Mouse (Mus musculus) cerebellum, adult 2 months (tissue): ENCODE results near the gene Asna1. TPM values are rescaled to one million over a fixed set of nuclear protein-coding genes. Genes with fewer than 3 reads are reported as not detected.

ENCODE experiments used
- DNase-seq, 2 experiments: peaks; one replicate each; pipeline ENCODE4 v3.0.0; 2021
- H3K27ac ChIP-seq: fragments of 200-500 bp; 2 replicates; pipeline ENCODE4 v1.5.1; 2012; ENCODE audit warnings: low read length, control low read depth, inconsistent platforms; ENCODE audit not compliant: insufficient read depth
- H3K27me3 ChIP-seq: fragments of 200-500 bp; 2 replicates; pipeline ENCODE4 v1.6.1; 2012; ENCODE audit warnings: inconsistent platforms, mild to moderate bottlenecking, low read length, moderate library complexity; ENCODE audit not compliant: control insufficient read depth, insufficient read depth
- H3K4me1 ChIP-seq: fragments of 200-500 bp; 2 replicates; pipeline ENCODE4 v1.6.1; 2011; ENCODE audit warnings: low read length; ENCODE audit not compliant: control insufficient read depth, insufficient read depth
- H3K4me3 ChIP-seq: fragments of 200-500 bp; replicated peaks from 2 replicates; pipeline ENCODE3; 2011; ENCODE audit warnings: mild to moderate bottlenecking, low read depth, low read length, control low read depth; ENCODE audit not compliant: insufficient read depth
- CTCF ChIP-seq: fragments of 200-500 bp; IDR thresholded peaks from 2 replicates; pipeline ENCODE4 v1.5.1; 2011; ENCODE audit warnings: low read depth, mild to moderate bottlenecking, control low read depth, low read length, moderate library complexity, borderline replicate concordance; ENCODE audit not compliant: insufficient read depth
- POLR2A ChIP-seq: fragments of 200-500 bp; IDR thresholded peaks from 2 replicates; pipeline ENCODE4 v1.6.1; 2011; ENCODE audit warnings: low read length, control low read depth, borderline replicate concordance; ENCODE audit not compliant: insufficient read depth
- WGBS: fragments of 180-500 bp; shearing (Covaris S2); methylation state at CpG from one replicate; pipeline ENCODE4 v1.1.7; 2018; 5-methylcytosine and 5-hydroxymethylcytosine counted together
- polyA plus RNA-seq: library from polyadenylated mRNA; depleted of rRNA; stranded (reverse); fragments of >200 nt; gene quantifications from 2 replicates; pipeline ENCODE4 v1.2.3, GENCODE M21; 2012; rRNA removed

The Asna1 gene
- polyA plus RNA-seq, 1 experiment = 296 TPM

- H3K4me3 ChIP-seq = no peak overlapping the region
- WGBS = 42% methylated on average over 2 of the region's 2 CpGs
- H3K27ac ChIP-seq = no peak overlapping the region; the same call in 1 of the 2 replicates
- no peak for TF ChIP-seq POLR2A
- no peak for TF ChIP-seq CTCF
- H3K27me3 ChIP-seq = no peaks in the 10 kb centered on the region
- H3K4me1 ChIP-seq = peaks cover 5% of the 10 kb centered on the region; the same call in 1 of the 2 replicates
- no peak for DNase-seq
Measured at GRCm38 (mm10) chr8:84968650-84969049, 56.4 kb downstream of the Asna1 start.

Other genes starting within 250 kb of the Asna1 start
- 98.5 and 105 TPM in 2 replicates for gene Nfix, start 224.9 kb downstream of the Asna1 start, polyA plus RNA-seq
- gene Dand5, start 202.5 kb downstream of the Asna1 start, polyA plus RNA-seq = 16.1 and 16.2 TPM in 2 replicates
- gene Gadd45gip1, start 193.8 kb downstream of the Asna1 start, polyA plus RNA-seq = 45.3 and 45.5 TPM in 2 replicates
- gene Rad23a, start 184.6 kb downstream of the Asna1 start, polyA plus RNA-seq = 117 and 120 TPM in 2 replicates
- gene Calr, start 178.3 kb downstream of the Asna1 start, polyA plus RNA-seq = 343 and 394 TPM in 2 replicates
- 69.9 and 72.0 TPM in 2 replicates for gene Farsa, start 168.3 kb downstream of the Asna1 start, polyA plus RNA-seq
- gene Syce2, start 153.2 kb downstream of the Asna1 start, polyA plus RNA-seq = 6.0 and 7.5 TPM in 2 replicates
- gene Gcdh, start 131.4 kb downstream of the Asna1 start, polyA plus RNA-seq = 88.2 and 95.2 TPM in 2 replicates
- gene Klf1, start 123.4 kb downstream of the Asna1 start, polyA plus RNA-seq = 0.31 and 0.41 TPM in 2 replicates
- 9.1 and 10.5 TPM in 2 replicates for gene Dnase2a, start 116.7 kb downstream of the Asna1 start, polyA plus RNA-seq
- gene Mast1, start 87.9 kb downstream of the Asna1 start, polyA plus RNA-seq = 115 and 129 TPM in 2 replicates
- gene Rtbdn, start 78.3 kb downstream of the Asna1 start, polyA plus RNA-seq = 6.8 and 7.9 TPM in 2 replicates
- gene Gm49661, start 55.8 kb downstream of the Asna1 start, polyA plus RNA-seq = not detected in 2 replicates
- gene Prdx2, start 55.7 kb downstream of the Asna1 start, polyA plus RNA-seq = 345 and 351 TPM in 2 replicates
- gene Rnaseh2a, start 55.5 kb downstream of the Asna1 start, polyA plus RNA-seq = 58.7 and 61.5 TPM in 2 replicates
- 12.8 and 13.5 TPM in 2 replicates for gene Junb, start 46.6 kb downstream of the Asna1 start, polyA plus RNA-seq
- 14.1 and 14.2 TPM in 2 replicates for gene Hook2, start 34.7 kb downstream of the Asna1 start, polyA plus RNA-seq
- 0.06 and 0.07 TPM in 2 replicates for gene Best2, start 10.8 kb downstream of the Asna1 start, polyA plus RNA-seq
- gene Trir, start 1.5 kb upstream of the Asna1 start, polyA plus RNA-seq = 138 and 150 TPM in 2 replicates
- gene Tnpo2, start 11.6 kb upstream of the Asna1 start, polyA plus RNA-seq = 92.0 and 97.9 TPM in 2 replicates
- 27.7 and 29.3 TPM in 2 replicates for gene Fbxw9, start 34.8 kb upstream of the Asna1 start, polyA plus RNA-seq
- 1.3 TPM in 1 of 2 replicates, not detected in the other for gene Gm5741, start 42.7 kb upstream of the Asna1 start, polyA plus RNA-seq
- gene Dhps, start 46.5 kb upstream of the Asna1 start, polyA plus RNA-seq = 69.7 and 71.6 TPM in 2 replicates
- 98.0 and 102 TPM in 2 replicates for gene Wdr83os, start 55.5 kb upstream of the Asna1 start, polyA plus RNA-seq
- 54.4 and 54.9 TPM in 2 replicates for gene Wdr83, start 56.0 kb upstream of the Asna1 start, polyA plus RNA-seq
- gene Man2b1, start 58.0 kb upstream of the Asna1 start, polyA plus RNA-seq = 34.7 and 35.7 TPM in 2 replicates
- 4.5 and 4.8 TPM in 2 replicates for gene Zfp791, start 97.8 kb upstream of the Asna1 start, polyA plus RNA-seq
- gene Cks1brt, start 126.6 kb upstream of the Asna1 start, polyA plus RNA-seq = not detected in 2 replicates
- gene Olfr371, start 200.7 kb upstream of the Asna1 start, polyA plus RNA-seq = not detected in 2 replicates